Mouse (Mus musculus) left cerebral cortex, adult 8-10 months (tissue): ENCODE measurements at regions not wholly inside any gene's neighbourhood (a gene's known extent, or its start where the extent isn't known, plus 50 kb on each side); places are given as distances from the start of the nearest gene placed in this dataset.

ENCODE experiments used
- DNase-seq, 2 experiments: peaks; one replicate each; pipeline ENCODE4 v3.0.0; 2022; ENCODE audit warnings: low spot score in 2 of 2

DNA sequence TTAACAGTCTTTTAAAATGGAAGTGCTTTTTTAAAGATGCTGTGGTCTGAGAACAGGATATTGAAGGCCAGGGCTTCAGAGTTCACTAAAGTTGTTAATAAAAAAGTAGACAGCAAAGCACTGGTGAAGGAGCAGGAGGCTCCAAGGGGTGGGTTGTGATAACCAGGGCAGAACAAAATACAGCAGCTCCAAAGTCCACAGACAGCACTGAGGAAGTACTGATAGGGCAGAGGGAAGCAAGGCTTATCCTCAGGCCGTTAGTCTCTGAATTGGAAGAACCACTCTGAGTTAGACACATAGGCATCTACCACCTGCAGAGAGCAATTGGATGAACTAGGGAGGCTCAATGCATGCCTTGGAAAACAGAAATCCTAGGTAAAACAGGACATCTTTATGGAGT lies 62.1 kb downstream of the P2ry1 start:
- no peak for DNase-seq

DNA sequence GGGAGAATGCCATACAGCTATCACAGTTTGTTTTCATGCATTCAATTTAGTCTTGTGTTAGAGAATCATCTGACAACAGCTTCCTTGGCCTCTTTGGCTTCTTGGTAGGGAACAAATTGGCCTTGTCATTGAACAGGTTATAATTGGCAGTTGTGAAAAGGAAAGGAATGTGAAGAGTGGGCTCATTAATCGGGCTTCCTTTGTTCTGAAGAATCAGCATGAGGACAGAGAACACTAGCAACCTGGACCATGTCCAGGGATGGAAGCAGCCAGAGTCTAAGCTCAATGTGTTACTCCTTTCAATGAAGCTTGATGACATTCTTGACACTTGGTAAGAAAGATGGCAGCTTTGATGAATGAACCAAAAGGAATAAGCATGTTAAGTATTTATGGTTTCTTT lies 64.5 kb downstream of the P2ry1 start:
- no peak for DNase-seq

GRCm38 (mm10) chr3:61068229-61068628 lies 65.6 kb downstream of the P2ry1 start:
- DNase-seq = no peak

GRCm38 (mm10) chr3:61071041-61071440 lies 68.4 kb downstream of the P2ry1 start:
- DNase-seq = no peak

DNA sequence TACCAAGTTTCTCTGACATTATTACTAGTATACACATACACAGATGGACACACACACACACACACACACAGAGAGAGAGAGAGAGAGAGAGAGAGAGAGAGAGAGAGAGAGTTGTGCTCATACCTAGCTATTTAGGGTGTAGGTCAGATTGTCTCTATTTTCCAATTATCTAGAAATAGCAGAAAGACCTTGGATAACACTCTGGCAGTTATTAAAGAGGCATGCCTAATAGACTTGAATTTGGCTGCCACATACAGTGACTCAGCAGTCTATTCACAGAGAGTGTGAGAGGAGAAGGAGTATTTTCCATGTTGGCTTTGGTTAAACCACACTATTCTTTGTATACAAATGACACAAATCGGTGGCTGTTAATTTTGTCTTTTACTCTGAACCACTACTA lies 69.7 kb downstream of the P2ry1 start:
- no peak for DNase-seq

- DNase-seq = no peak
Measured at GRCm38 (mm10) chr3:61073103-61073502, 70.5 kb downstream of the P2ry1 start.

DNA sequence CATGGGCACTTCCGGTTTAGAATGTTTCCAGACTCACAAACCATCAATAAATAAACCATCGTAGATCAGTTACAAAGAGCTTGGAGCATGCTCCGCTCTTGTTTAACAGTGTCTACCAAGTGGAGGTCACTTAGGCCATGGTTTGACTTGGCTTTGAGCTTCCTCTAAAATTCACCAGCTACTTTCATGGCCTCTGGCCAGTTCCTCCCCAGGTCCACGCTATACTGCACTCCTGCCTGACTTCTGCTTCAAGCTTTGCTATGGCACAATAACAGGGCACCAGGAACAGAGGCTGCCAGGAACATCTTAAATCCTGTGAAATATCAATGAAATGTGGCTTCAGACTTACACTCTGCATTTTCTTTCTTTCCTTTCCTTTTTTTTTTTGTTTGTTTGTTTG lies 71.2 kb downstream of the P2ry1 start:
- no peak for DNase-seq

DNA sequence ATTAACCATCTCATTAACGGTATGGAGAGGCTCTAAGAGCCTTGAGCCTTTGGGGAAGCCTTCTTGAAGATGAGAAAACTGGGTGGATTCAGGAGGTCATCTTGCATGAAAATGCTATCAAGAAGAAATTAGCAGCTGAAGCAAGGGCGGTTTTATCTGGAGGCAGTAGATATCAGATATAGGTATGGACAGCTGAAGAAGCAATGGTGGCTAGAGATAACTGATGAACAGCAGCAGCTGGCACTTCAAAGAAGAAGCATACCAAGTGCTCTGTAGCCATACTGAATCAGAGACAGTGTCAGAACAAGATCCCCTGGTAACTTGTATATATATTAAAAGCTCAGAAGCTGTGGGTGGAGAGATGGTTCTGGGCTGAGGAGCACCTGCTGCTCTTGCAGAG lies 73.2 kb downstream of the P2ry1 start:
- no peak for DNase-seq

DNA sequence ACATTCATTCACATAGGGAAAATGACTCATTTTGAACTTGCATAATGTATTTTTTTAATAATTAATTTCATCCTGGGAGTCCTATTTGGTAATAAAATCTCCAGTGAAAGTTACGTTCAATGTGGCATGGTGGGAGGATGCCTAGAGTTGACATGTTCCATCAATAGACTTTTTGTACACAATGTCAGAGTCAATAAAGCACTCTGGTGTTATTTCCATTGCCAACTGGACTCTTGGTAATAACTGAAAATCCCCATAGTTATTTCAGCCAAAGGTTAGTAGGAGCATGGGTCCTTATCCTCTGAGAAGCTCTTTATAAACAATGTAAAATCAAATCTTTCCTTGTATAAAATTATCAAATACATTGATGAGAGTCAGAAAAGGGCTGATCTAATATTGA lies 87.3 kb downstream of the P2ry1 start:
- DNase-seq = no peak

GRCm38 (mm10) chr3:61092031-61092430 lies 89.4 kb downstream of the P2ry1 start:
- DNase-seq = no peak

DNA sequence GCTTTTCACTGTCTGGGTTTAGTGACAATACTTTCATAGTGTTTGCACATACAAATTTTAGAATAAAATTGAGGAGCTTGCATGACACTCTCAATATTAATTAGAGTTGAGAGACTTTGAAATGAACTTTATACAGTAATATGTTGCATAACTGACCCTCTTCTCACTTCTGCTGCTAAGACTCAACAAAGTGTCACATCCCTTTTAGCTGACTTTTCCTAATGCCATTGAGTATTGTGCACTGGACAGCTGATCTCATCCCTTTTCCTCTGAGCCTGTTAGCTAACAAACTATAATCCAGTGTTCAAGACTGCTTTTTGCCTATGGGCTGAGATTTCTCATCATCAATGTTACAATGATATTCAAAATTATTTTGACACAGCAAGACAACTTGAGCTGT lies 113.8 kb downstream of the P2ry1 start:
- no peak for DNase-seq

DNA sequence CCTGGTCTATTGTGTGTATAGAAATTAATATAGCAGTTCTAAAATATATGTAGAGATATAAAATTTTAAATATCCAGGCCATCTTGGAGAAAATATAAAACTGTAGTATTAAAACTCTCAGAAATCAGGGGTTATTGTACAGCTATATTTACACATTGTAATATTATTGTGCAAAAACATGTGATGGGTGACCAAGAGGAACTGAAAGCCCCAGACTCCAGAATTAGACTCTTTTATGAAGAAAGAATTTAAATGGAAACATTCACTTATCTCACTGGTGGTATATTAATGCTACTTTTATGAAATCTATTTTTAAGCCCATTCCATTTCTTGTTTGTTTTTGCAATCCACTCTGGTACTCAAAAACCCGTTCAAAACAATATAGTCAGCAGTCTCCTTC lies 130.5 kb downstream of the P2ry1 start:
- no peak for DNase-seq

- no peak for DNase-seq
Measured at GRCm38 (mm10) chr3:61154087-61154486, 151.5 kb downstream of the P2ry1 start.

- DNase-seq = no peak
Measured at GRCm38 (mm10) chr3:61159811-61160210, 157.2 kb downstream of the P2ry1 start.

- no peak for DNase-seq
Measured at GRCm38 (mm10) chr3:61161384-61161783, 158.8 kb downstream of the P2ry1 start.

GRCm38 (mm10) chr3:61185789-61186188 lies 175.6 kb upstream of the Rap2b start:
- DNase-seq = no peak

- no peak for DNase-seq
Measured at GRCm38 (mm10) chr3:61188662-61189061, 172.8 kb upstream of the Rap2b start.

- DNase-seq = no peak
Measured at GRCm38 (mm10) chr3:61216562-61216961, 144.9 kb upstream of the Rap2b start.

DNA sequence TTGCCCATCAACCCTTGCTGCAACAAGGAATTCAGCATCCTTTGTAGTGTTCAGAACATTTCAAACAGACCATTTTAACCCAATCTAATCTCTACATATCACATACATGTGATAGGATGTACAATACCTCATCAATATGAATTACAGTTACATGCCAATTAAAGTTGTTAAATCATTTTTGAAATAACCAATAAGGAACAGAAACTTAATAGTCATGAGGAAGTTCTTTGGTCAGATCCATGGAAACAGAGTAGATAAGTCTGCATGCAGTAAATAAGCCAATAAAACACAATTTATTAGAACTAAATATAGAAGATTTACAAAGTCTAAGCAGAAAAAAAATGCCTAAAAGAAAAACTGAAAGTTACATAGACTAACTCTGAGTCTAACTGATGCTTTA lies 136.9 kb upstream of the Rap2b start:
- DNase-seq = no peak

GRCm38 (mm10) chr3:61225054-61225453 lies 136.4 kb upstream of the Rap2b start:
- no peak for DNase-seq

DNA sequence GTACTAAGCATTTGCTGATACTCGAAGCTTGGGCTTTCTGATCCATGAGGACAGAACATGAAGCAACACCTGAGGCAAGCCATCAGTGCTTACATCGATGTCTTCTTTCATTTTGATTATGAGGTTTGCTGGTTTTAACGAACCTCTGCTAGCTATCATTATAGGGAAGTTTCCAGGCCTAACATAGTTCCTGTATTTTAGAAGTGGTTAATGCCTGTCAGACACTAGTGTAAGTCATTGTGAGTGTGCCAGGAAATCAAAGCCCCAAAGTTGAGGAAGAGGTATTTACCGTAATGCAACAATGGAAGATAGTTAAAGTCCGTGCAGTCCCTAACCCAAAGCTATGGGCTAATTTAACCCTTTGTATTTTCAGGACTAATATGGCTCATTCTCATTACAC lies 120.1 kb upstream of the Rap2b start:
- no peak for DNase-seq

- DNase-seq = no peak
Measured at GRCm38 (mm10) chr3:61243876-61244527, 117.4 kb upstream of the Rap2b start.

DNA sequence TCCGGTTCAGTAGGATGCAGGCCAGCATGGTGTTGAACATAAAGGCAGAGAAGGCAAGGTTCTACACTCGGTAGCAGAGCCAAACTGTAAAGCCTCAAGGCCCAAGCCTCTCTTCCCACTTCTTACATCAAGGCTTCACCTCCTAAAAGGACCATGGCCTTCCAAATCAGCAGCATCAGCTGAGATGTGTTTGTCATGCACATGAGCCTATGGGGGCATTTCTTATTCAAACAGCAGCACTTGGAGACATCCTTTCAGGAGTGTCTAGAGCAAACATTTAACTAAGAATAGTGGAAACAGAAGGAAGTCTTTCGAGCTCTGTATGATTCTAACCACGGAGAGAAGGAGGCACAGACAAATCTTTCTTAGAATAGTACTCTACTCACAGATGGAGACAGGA lies 115.0 kb upstream of the Rap2b start:
- DNase-seq = no peak

- no peak for DNase-seq
Measured at GRCm38 (mm10) chr3:61247344-61247743, 114.1 kb upstream of the Rap2b start.
